Mouse (Mus musculus) megakaryocyte-erythroid progenitor cell, adult 5-6 weeks (primary cell): ENCODE results near the gene Hnrnph3. TPM values are rescaled to one million over a fixed set of nuclear protein-coding genes. Genes with fewer than 3 reads are reported as not detected.
"Not testable (repeated sequence)": the region's sequence is repeated elsewhere in the genome, so short reads cannot be mapped to it uniquely, and the experiment has no call there.

Source experiments
- ATAC-seq: replicated peaks from 2 replicates; pipeline ENCODE4 v1.8.0; 2016; ENCODE audit warnings: mild to moderate bottlenecking, inconsistent platforms; ENCODE audit not compliant: severe bottlenecking, poor library complexity, low FRiP score, low TSS enrichment
- total RNA-seq, 2 experiments: library from RNA; stranded (forward) in 1 of 2; stranded (reverse) in 1 of 2; fragments of 200-1000, 215-1000 nt in 1 of 2; fragments of >200 nt in 1 of 2; fragmentation: Nextera tagmentation in 1 of 2; gene quantifications; 2 replicates each; pipeline ENCODE4 v1.2.3; 2014 to 2017

The Hnrnph3 gene
- 85.2 and 100 TPM in 2 replicates for total RNA-seq (2014; fragmentation: Nextera tagmentation)
- total RNA-seq (2017): 49.2 and 56.4 TPM in 2 replicates

DNA sequence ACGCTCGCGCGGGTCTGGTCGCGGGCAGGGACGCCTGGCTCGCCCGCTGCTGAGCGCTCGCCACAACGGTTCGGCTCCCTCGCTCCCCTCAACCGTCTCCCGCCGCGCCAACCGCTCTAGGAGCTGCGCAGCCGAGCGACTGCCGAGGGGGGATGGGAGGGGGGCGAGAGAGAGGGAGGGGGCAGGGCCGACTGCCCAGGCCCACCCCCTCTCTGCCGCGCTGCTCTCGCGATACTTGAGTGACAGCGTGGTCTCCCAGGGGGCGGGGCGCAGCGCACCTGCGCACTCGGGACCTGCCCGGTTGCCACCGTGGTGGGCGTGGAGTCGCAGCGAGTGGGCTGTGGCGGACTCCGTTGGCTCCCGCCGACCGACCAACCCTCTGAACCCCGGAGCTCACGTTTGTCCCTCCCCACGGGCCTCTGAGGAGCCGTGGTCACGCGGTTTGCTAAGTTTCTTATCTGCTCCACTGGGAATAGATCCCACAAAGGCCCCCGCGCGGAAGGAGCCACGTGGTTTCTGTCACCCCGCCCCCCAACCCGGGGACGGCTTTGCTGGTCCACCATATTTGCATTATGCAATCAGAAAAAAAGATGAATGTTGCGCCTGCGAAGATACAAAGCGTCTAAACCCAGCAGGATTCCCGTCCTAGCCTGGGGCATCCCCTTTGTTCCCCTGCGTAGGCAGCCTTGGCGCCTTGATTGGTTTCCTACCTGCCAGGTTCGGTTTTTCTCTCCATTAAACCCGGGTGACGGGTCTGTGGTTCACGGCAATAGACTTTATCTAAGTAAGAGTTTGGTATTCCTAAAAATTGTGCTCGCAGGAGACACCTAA is at the start of gene Hnrnph3, which contains the start of gene Pbld2:
Gene Hnrnph3 (minus strand): TSS at position 469 of the 831 bp plus-strand sequence.
Gene Pbld2 (plus strand): TSS at position 567 of the 831 bp plus-strand sequence.
- peak; percentile 89 for ATAC-seq

- peak; percentile 83 for ATAC-seq
Measured at GRCm38 (mm10) chr10:63065988-63066387, 42.0 kb upstream of the Hnrnph3 start.

DNA sequence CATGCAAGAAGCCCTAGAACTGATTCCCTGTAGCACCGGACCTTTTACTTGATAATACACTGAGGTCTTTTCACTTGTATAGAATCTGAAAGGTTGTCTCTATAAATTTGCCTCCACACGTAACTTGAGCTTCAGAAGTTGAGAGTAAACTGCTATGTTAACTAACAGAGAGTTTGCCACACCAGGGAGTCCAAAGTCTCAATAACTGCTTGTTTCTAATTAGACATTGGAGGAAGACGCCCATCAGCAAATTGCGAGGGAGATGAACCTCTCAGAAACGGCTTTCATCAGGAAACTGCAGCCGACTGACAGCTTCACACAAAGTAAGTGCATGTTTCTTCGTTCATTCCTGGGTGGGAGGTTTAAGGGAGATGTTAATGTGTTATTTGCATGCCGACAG is 41.5 kb upstream of the Hnrnph3 start:
- ATAC-seq: no peak

DNA sequence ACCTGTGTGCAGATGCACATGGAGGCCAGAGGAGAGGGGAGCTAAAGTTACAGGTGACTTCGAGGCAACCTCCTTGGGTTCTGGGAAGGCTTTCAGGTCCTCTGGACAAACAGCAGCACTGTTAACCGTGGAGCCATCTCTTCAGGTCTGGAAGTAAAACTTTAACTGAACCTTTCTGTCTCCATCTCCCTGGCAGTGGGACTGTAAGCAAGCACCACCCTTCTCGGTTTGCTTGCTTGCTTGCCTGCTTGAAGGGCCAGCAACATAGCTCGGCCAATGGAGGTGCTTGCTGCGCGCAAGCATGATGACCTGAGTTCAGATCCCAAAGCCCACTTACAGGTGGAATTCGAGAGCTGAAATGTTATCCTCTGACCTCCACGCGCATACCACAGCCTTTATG is 40.5 kb upstream of the Hnrnph3 start:
- ATAC-seq: no peak

GRCm38 (mm10) chr10:63063365-63063764 is 39.3 kb upstream of the Hnrnph3 start:
- ATAC-seq: no peak

DNA sequence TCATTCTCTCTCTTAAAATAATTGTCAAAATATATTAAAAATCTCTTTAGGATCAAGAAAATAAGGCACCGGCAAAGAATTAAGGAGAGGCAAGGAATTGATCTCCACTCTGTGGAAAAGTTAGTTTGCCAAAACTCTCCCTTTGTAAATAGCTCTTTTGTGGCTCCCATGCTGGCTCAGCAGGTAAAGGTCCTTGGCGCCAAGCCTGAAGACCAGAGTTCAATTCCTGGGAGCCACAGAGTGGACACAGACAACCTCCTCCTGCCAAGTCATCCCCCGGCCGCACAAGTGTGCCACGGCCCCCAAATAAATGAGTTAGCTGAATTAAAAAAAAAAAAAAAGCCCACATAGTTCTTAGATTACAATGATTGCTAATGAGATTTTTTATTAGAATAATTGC is 38.7 kb upstream of the Hnrnph3 start:
- no peak for ATAC-seq

DNA sequence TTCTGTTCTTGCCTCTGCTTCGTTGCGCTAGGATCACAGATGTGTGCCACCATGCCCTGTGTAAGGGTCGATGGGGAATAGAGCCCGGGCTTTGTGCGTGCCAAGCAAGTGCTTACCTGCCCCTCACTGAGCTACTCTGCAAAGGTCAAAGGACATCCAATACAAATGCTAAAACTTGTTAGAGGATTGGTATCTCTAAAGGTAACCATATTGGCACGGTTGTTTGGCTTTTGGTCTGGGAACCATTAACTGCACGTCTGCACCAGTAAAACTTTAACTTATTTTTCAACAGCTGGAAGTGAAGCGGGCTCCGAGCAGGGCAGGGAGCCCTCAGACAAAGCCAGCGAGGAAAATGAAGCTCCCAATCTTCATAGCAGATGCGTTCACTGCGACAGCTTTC is 37.2 kb upstream of the Hnrnph3 start:
- no peak for ATAC-seq

DNA sequence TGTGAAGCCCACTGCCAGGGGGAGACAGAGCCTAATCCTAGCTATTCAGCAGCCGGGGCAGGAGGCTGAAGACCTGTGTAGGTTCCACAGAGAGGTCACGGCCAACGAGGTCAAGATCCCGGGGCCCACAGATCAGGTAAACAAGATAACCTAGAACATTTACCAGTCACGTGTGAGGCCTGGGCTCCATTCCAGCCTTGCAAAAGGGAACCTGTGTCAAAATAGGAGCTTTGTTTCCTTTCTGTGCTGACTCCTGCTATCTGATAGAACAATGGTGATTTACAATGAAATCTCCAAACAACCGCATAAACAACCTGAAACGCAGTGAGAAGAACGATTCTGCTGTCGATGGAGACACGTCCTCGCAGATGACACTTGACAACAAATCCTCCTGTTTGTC is 36.4 kb upstream of the Hnrnph3 start:
- ATAC-seq: 0 out of 2 replicates have a peak, but pooled peaks have one; percentile 33

DNA sequence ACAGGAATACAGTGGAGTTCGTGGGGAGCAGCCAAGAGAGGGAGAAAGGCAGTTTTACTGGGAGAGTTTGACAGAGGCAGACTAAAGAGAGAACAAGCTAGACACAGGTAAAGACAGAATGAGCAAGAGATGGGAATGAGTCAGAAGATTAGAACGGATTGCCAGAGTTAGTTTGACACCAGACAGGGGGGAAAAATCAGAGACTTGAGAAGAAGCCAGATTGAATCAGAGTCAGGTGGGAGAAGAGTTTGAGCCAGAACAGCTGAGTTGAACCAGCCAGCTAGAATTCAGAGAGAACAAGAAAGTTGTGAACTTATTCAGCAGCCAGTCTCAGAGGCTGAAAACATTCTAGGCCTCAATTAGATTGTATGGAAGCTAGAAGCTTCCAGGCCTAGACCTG is 35.8 kb upstream of the Hnrnph3 start, which contains the start of gene Pbld1:
Gene Pbld1 (plus strand): TSS at position 301 of the 400 bp plus-strand sequence.
- no peak for ATAC-seq

- ATAC-seq: no peak
Measured at GRCm38 (mm10) chr10:63056966-63057750, 33.1 kb upstream of the Hnrnph3 start.

GRCm38 (mm10) chr10:63054586-63054985 is 30.6 kb upstream of the Hnrnph3 start:
- no peak for ATAC-seq

GRCm38 (mm10) chr10:63054071-63054470 is 30.1 kb upstream of the Hnrnph3 start:
- ATAC-seq: not testable (repeated sequence)

DNA sequence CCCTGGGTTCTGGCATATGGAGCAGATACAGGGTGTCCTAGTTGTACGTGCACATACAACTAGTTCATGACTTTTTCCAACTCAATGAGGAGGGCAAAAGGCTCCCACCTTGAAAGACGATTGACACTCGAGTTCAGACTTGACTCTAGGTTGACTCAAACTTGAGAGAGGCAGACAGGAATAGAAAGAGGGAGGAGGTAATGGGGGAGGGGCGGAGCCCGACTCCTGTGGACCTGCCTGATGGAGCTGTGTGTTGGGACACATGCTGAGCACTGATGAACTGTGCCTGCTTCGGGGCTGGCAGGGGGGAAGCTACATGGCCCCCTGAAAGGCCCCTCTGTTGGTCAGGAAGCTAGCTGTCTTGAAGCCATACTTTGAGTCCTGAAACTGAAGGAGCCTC is 29.0 kb upstream of the Hnrnph3 start:
- ATAC-seq: no peak

GRCm38 (mm10) chr10:63052011-63052410 is 28.0 kb upstream of the Hnrnph3 start:
- no peak for ATAC-seq

DNA sequence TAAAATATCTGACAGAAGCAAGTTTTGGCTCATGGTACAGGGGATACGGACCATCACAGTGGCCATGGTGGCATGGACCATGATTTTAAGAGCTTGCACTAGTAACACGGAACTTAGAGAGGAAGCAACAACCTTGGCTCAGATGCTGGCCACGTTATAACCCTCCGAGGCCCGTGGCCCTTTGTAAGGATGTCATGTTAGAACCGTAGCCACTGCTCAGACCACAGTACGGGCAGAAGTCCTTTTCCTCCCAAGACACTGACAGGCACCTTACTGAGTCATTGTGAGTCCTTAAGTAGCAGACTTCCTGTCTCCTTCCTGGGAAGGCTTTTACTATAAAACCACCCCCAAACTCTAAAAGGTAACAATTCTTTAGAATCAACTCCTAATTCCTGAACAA is 27.2 kb upstream of the Hnrnph3 start:
- ATAC-seq: no peak

GRCm38 (mm10) chr10:63049106-63049505 is 25.1 kb upstream of the Hnrnph3 start:
- ATAC-seq: no peak

- ATAC-seq: no peak
Measured at GRCm38 (mm10) chr10:63047751-63048150, 23.7 kb upstream of the Hnrnph3 start.

- ATAC-seq: no peak
Measured at GRCm38 (mm10) chr10:63043154-63043553, 19.1 kb upstream of the Hnrnph3 start.

DNA sequence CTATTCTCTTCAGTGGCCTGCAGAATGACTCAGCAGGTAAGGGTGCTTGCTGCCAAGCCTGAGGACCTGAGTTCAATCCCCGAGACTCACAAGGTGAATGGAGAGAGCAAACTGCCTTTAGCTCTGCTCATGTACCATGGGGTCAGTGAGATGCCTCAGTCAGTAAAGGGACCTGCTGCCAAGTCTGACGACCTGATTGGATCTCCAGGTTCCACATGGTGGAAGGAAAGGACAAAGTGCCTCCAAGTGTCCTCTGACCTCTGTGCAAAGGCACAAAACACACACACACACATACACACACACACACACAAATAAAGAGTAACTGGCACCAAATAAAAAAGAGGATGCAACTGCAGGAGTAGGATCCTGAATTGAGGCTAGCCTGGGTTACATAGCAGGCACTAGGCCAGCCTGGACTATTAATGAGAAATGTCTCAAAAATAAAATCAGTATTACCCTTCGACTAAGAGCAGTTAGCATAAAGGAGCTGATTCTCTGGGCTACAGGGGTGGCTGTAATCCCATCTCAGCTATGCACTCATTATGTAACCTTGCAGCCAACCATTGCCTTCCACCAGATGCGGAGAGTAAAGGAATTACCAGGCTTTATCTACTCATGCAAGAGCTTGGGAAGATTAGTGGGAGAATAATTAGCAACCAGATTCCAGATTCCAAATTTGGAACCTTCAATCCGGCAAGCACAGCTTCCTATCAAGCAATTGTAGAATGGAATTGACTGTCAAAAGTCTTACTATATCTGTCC is 16.0 kb upstream of the Hnrnph3 start:
- no peak for ATAC-seq
